Mouse (Mus musculus): Measurements from ENCODE around the gene Vmn1r77. TPM values are rescaled to one million over a fixed set of nuclear protein-coding genes. Genes with fewer than 3 reads are reported as not detected.

The Vmn1r77 gene
- 0.06 TPM for polyA plus RNA-seq (2017; shearing (Covaris generic))

GRCm38 (mm10) chr7:12036452-12036851, at the start of gene Vmn1r77:
Gene Vmn1r77 (plus strand): TSS chr7:12036752.

Other genes with a start within 250 kb of the Vmn1r77 start
- gene Vmn1r74, start 202.8 kb upstream of the Vmn1r77 start, polyA plus RNA-seq (2017; shearing (Covaris generic)), result not detected
- not detected for gene Vmn1r75, start 162.1 kb upstream of the Vmn1r77 start, polyA plus RNA-seq (2017; shearing (Covaris generic))
- gene Vmn1r76, start 98.5 kb upstream of the Vmn1r77 start, polyA plus RNA-seq (2017; shearing (Covaris generic)), result 0.12 TPM
- 0.14 TPM for gene Vmn1r78, start 113.5 kb downstream of the Vmn1r77 start, polyA plus RNA-seq (2017; shearing (Covaris generic))
- gene Vmn1r79, start 134.5 kb downstream of the Vmn1r77 start, polyA plus RNA-seq (2017; shearing (Covaris generic)), result not detected
- gene Vmn1r80, start 152.5 kb downstream of the Vmn1r77 start, polyA plus RNA-seq (2017; shearing (Covaris generic)), result 0.10 TPM
- 0.04 TPM for gene Vmn1r81, start 231.5 kb downstream of the Vmn1r77 start, polyA plus RNA-seq (2017; shearing (Covaris generic))

Data from effector memory CD4-positive, alpha-beta T cell, adult 5 months (primary cell).